Mouse (Mus musculus) heart, postnatal 0 days (tissue): ENCODE results near the gene Akirin1.

Experiments used
- CTCF ChIP-seq: IDR thresholded peaks from 2 replicates; pipeline ENCODE4 v1.5.1; 2016; ENCODE audit warnings: antibody characterized with exemption, control low read depth, low read depth
- EP300 ChIP-seq: IDR thresholded peaks from 2 replicates; pipeline ENCODE4 v1.6.1; 2016; ENCODE audit warnings: antibody characterized with exemption, low read depth

GRCm38 (mm10) chr4:123749484-123750130, 538 bp downstream of the Akirin1 start:
- TF ChIP-seq CTCF (no peak), EP300 (no peak)
